Mouse (Mus musculus) G1E (cell line): Measurements from ENCODE around the gene Srr. TPM values are rescaled to one million over a fixed set of nuclear protein-coding genes. Genes with fewer than 3 reads are reported as not detected.

Source experiments
- ATAC-seq: 2 replicates; pipeline ENCODE4 v1.8.0; 2016; ENCODE audit warnings: mild to moderate bottlenecking; ENCODE audit not compliant: insufficient number of reproducible peaks, poor library complexity, low FRiP score, severe bottlenecking; ENCODE audit errors: extremely low read depth
- DNase-seq: peaks from one replicate; pipeline ENCODE4 v3.0.0; 2012; ENCODE audit warnings: low spot score
- H3K27me3 ChIP-seq: 2 replicates; pipeline ENCODE4 v1.6.1; 2012; ENCODE audit warnings: mild to moderate bottlenecking, low read length, inconsistent platforms; ENCODE audit not compliant: insufficient read depth
- H3K36me3 ChIP-seq: replicated peaks from 2 replicates; pipeline ENCODE3; 2012; ENCODE audit warnings: mild to moderate bottlenecking, inconsistent platforms
- H3K4me1 ChIP-seq: 2 replicates; pipeline ENCODE4 v1.6.1; 2012; ENCODE audit warnings: low read depth, low read length, inconsistent platforms, mixed read lengths; ENCODE audit not compliant: insufficient read depth
- H3K4me3 ChIP-seq: 2 replicates; pipeline ENCODE4 v1.5.1; 2012; ENCODE audit warnings: low read depth, mild to moderate bottlenecking, inconsistent platforms, low read length, moderate library complexity, mixed read lengths
- H3K9me3 ChIP-seq: replicated peaks from 2 replicates; pipeline ENCODE4 v1.6.1; 2012; ENCODE audit warnings: inconsistent platforms
- CTCF ChIP-seq: IDR thresholded peaks from 2 replicates; pipeline ENCODE4 v1.5.1; 2012; ENCODE audit warnings: low read depth, low read length, inconsistent platforms, mixed read lengths
- GATA1 ChIP-seq: IDR thresholded peaks from 2 replicates; pipeline ENCODE4 v1.6.1; 2012; ENCODE audit warnings: borderline replicate concordance, low read length, inconsistent platforms, mixed read lengths
- GATA2 ChIP-seq: IDR thresholded peaks from 2 replicates; pipeline ENCODE4 v1.6.1; 2012; ENCODE audit warnings: low read depth, low read length, inconsistent platforms, borderline replicate concordance
- POLR2AphosphoS5 ChIP-seq: IDR thresholded peaks from 2 replicates; pipeline ENCODE4 v1.6.1; 2012; ENCODE audit warnings: low read depth, low read length, inconsistent platforms; ENCODE audit not compliant: insufficient replicate concordance
- TAL1 ChIP-seq: conservative IDR thresholded peaks from 2 replicates; pipeline ENCODE4 v1.6.1; 2012; ENCODE audit warnings: low read depth, low read length, inconsistent platforms, mixed read lengths
- polyA plus RNA-seq: library from polyadenylated mRNA; stranded (reverse); fragments of >175 nt; gene quantifications from 2 replicates; pipeline ENCODE4 v1.2.3, GENCODE M21; 2012
- total RNA-seq, 2 experiments: library from RNA; stranded (forward) in 1 of 2; stranded (reverse) in 1 of 2; fragments of 200-1000 nt in 1 of 2; fragments of >200 nt in 1 of 2; fragmentation: Nextera tagmentation in 1 of 2; gene quantifications; 2 replicates each; pipeline ENCODE4 v1.2.3; 2014 to 2017

Srr gene
- total and polyA plus RNA-seq, 3 experiments = 3.0 to 24.7 (median 6.0) TPM

DNA sequence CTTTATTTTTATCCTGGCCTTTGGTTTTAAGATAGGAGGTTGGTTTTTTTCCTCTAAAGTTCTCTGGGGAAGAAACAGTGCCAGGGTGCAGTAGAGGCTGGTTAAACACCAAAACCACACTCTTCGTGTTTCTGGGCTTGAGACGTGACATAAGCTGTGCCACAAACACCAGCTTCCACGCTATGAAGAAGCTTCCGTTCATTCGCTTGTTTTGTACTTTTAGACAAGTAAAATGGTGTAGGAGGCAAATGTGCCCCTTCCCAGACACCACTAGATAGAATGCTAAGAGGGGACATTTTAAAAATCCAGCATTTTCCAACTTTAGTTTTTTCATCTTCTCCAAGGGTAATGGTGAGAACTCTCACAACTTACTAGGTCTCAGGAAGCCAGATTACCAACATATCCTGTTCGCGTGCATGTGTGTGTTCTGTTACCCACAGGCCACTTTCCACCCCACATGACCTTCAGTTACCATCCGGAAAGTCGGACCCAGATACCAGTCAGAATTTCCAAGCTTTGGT, 34.3 kb upstream of the Srr start:
- Histone ChIP-seq H3K4me1 (peaks cover 6% of the 10 kb centered on the region), H3K36me3 (peaks cover 44% of the 10 kb centered on the region), H3K27me3 (no peaks in the 10 kb centered on the region), H3K9me3 (no peaks in the 10 kb centered on the region), H3K4me3 (no peak overlapping the region)
- ATAC-seq (no peak), DNase-seq (no peak)
- TF ChIP-seq GATA2 (no peak), TAL1 (no peak), POLR2AphosphoS5 (no peak), CTCF (no peak), GATA1 (no peak)

DNA sequence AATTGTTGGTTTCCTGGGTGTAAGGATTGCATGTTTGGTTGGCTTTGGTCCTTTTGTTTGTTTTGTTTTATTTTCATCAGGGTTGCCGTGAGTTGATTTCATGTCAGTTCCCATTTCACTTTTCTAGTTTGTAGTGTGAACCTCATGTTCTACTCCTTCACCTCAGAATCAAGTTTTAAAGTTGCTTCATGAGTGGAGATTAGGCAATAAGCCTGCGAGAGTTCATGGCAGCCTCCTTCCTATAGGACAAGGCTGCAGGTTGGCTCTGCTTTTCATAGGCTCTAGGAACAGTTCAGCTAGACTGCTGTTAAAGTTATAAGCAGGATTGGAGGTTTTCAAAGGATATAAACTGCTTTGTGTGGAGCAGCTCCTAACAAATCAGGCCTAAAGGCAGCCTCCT, 33.8 kb upstream of the Srr start:
- H3K9me3 ChIP-seq = no peaks in the 10 kb centered on the region
- H3K4me3 ChIP-seq = no peak overlapping the region
- TF ChIP-seq GATA2 (no peak), CTCF (no peak), TAL1 (no peak), POLR2AphosphoS5 (no peak), GATA1 (no peak)
- peaks cover 48% of the 10 kb centered on the region for H3K36me3 ChIP-seq
- no peaks in the 10 kb centered on the region for H3K27me3 ChIP-seq
- DNase-seq (no peak), ATAC-seq (no peak)
- peaks cover 11% of the 10 kb centered on the region for H3K4me1 ChIP-seq

DNA sequence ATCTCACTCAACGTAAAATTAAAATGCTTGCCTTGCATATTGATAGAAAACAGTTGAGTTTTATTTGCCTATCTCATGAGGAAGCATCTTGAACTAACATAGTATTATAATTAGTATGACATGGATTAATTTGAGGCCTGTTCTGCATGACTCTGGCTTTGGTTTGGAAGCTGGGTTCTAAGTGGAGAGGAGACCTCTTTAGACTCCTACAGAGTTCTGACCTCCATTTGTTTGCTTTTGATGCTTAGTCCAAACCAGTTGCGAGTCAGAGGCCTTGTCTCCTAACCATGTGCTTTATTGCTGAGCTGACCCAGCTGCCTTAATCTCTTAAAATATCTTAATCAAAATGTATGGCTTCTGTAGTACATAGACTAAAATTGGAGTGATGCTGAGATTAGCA, 31.9 kb upstream of the Srr start:
- Histone ChIP-seq H3K9me3 (no peaks in the 10 kb centered on the region), H3K4me3 (no peak overlapping the region), H3K27me3 (no peaks in the 10 kb centered on the region), H3K36me3 (peaks cover 59% of the 10 kb centered on the region), H3K4me1 (peaks cover 13% of the 10 kb centered on the region)
- ATAC-seq (no peak), DNase-seq (no peak)
- TF ChIP-seq GATA2 (no peak), POLR2AphosphoS5 (no peak), GATA1 (no peak), TAL1 (no peak), CTCF (no peak)

DNA sequence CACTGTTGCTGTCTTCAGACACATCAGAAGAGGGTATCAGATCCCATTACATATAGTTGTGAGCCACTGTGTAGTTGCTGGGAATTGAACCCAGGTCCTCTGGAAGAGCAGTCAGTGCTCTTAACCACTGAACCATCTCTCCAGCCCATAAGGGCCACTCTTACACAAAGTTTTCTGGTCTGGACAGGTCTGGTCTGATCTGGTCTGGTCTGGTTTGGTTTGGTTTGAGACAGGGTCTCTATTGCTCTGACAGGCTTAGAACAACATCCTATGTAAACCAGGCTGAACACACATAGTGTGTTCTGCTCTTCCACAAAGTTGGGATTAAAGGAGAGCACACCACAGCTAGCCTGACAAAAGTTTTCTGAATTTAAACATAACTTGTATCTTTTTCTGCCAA, 30.3 kb upstream of the Srr start:
- ATAC-seq = no peak
- no peak for DNase-seq
- H3K36me3 ChIP-seq = peaks cover 65% of the 10 kb centered on the region
- H3K4me1 ChIP-seq = peaks cover 13% of the 10 kb centered on the region
- TF ChIP-seq GATA2 = no peak
- no peak for TF ChIP-seq GATA1
- no peak for TF ChIP-seq TAL1
- no peak for TF ChIP-seq POLR2AphosphoS5
- TF ChIP-seq CTCF = no peak
- no peaks in the 10 kb centered on the region for H3K9me3 ChIP-seq
- no peaks in the 10 kb centered on the region for H3K27me3 ChIP-seq
- H3K4me3 ChIP-seq = no peak overlapping the region

DNA sequence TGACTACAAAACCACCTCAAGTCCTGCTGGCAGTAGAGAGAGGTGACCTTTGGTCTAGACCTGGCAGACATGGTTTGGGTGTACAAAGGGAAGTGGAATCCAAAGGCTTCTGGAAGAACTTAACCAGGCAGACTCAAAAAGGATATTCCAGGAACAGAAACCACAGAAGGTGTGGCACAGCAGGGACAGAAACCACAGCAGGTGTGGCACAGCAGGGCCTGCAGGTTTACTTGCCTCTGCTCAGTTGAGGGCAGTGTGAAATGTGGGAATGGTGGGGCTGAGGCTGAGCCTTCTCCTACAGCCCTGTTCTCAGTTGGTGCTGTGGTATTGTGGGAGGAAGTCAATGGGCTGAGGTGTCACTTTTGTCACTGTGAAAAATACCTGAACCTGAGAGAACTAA, 29.2 kb upstream of the Srr start:
- Histone ChIP-seq H3K4me3 (no peak overlapping the region), H3K9me3 (no peaks in the 10 kb centered on the region), H3K36me3 (peaks cover 63% of the 10 kb centered on the region), H3K4me1 (peaks cover 13% of the 10 kb centered on the region), H3K27me3 (no peaks in the 10 kb centered on the region)
- no peak for DNase-seq
- TF ChIP-seq TAL1 (no peak), POLR2AphosphoS5 (no peak)
- ATAC-seq = no peak

DNA sequence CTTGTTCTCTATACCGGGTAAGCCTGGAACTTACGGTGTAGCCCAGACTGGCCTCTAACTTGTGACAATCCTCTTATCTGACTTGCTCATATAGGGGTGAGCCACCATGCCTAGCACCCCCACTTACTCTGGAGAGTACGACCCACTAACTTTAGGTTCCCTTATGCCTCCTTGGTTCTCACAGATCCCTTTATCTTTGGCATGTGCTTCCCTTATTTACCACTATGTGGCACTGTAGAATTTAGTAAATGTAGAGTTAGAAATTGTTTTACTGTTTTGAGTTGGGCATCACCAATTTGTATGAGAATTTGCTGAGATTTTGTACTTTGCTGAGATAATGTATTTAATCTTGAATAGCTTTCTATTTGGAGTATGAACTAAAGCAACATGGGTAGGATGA, 20.6 kb upstream of the Srr start:
- TF ChIP-seq TAL1 (no peak), CTCF (peak; percentile 38; the same call in 1 of the 2 replicates)
- DNase-seq (no peak), ATAC-seq (no peak)
- no peaks in the 10 kb centered on the region for H3K9me3 ChIP-seq
- H3K4me1 ChIP-seq = 0 out of 2 replicates have a peak, but pooled peaks cover 2% of the 10 kb centered on the region
- H3K4me3 ChIP-seq = no peak overlapping the region
- no peaks in the 10 kb centered on the region for H3K27me3 ChIP-seq
- peaks cover 69% of the 10 kb centered on the region for H3K36me3 ChIP-seq

DNA sequence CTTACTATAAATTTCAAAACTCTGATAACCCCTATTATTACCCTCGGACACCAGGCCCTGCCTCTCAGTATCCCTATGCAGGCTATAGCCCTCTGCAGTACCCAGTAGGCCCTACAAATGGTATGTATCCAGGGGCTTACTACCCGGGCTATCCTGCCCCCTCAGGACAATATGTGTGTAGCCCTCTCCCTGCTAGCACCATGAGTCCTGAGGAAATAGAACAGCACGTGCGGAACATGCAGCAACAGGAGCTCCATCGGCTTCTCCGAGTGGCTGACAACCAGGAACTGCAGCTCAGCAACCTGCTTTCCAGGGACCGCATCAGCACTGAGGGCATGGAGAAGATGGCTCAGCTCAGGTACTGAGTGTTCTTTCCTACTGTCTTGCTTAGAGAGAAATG, 4.6 kb upstream of the Srr start:
- Histone ChIP-seq H3K4me1 (peaks cover 17% of the 10 kb centered on the region), H3K4me3 (no peak overlapping the region), H3K36me3 (peaks cover 62% of the 10 kb centered on the region), H3K9me3 (no peaks in the 10 kb centered on the region), H3K27me3 (no peaks in the 10 kb centered on the region)
- ATAC-seq (no peak), DNase-seq (no peak)
- TF ChIP-seq GATA1 (no peak), CTCF (no peak), POLR2AphosphoS5 (no peak), TAL1 (no peak), GATA2 (no peak)
